Mouse (Mus musculus): ENCODE data around the gene Clvs2. TPM values are rescaled to one million over a fixed set of nuclear protein-coding genes. Genes with fewer than 3 reads are reported as not detected.

Clvs2 gene
- polyA plus RNA-seq, 1 experiment from 2014 or later: 5.6 TPM

- Histone ChIP-seq H3K4me1 (ENCODE audit: control insufficient read depth, insufficient read depth, low read length) (no peaks in the 10 kb centered on the region), H3K27me3 (ENCODE audit: control insufficient read depth, insufficient read depth, low read length) (no peaks in the 10 kb centered on the region), H3K4me3 (ENCODE audit: low read depth, low read length) (no peak overlapping the region), H3K27ac (ENCODE audit: low read depth, low read length) (no peak overlapping the region), H3K9me3 (ENCODE audit: control insufficient read depth, low read length) (no peaks in the 10 kb centered on the region), H3K36me3 (ENCODE audit: control insufficient read depth, insufficient read depth, low read length) (no peaks in the 10 kb centered on the region), H3K4me2 (no peak overlapping the region), H3K9ac (ENCODE audit: low read length) (no peak overlapping the region)
- ATAC-seq (ENCODE audit: low FRiP score): no peak
- DNase-seq (ENCODE audit: low spot score, missing footprints): no peak
- WGBS: 74% methylated on average over 3 of the region's 3 CpGs
Observed at GRCm38 (mm10) chr10:33558081-33558480, 66.5 kb downstream of the Clvs2 start.

GRCm38 (mm10) chr10:33540331-33540730 is 84.2 kb downstream of the Clvs2 start:
- no peaks in the 10 kb centered on the region for H3K4me1 ChIP-seq (ENCODE audit: control insufficient read depth, insufficient read depth, low read length)
- ATAC-seq (ENCODE audit: low FRiP score): no peak
- H3K27ac ChIP-seq (ENCODE audit: low read depth, low read length): no peak overlapping the region
- no peaks in the 10 kb centered on the region for H3K27me3 ChIP-seq (ENCODE audit: control insufficient read depth, insufficient read depth, low read length)
- H3K9me3 ChIP-seq (ENCODE audit: control insufficient read depth, low read length): no peaks in the 10 kb centered on the region
- WGBS: 82% methylated on average over 4 of the region's 4 CpGs
- H3K4me2 ChIP-seq: no peak overlapping the region
- H3K4me3 ChIP-seq (ENCODE audit: low read depth, low read length): no peak overlapping the region
- no peak for DNase-seq (ENCODE audit: low spot score, missing footprints)
- no peak overlapping the region for H3K9ac ChIP-seq (ENCODE audit: low read length)
- no peaks in the 10 kb centered on the region for H3K36me3 ChIP-seq (ENCODE audit: control insufficient read depth, insufficient read depth, low read length)

Other genes with a start within 250 kb of the Clvs2 start
- gene Sult3a2, start 161.9 kb upstream of the Clvs2 start, polyA plus RNA-seq (2014; fragmentation: Nextera tagmentation; extraction: Ambion mirVana): not detected in 2 replicates
- not detected in 2 replicates for gene Sult3a1, start 233.0 kb upstream of the Clvs2 start, polyA plus RNA-seq (2014; fragmentation: Nextera tagmentation; extraction: Ambion mirVana)

All from midbrain, embryonic 11.5 days (tissue).